Mouse (Mus musculus): ENCODE results near the gene Gm45208. TPM values are rescaled to one million over a fixed set of nuclear protein-coding genes. Genes with fewer than 3 reads are reported as not detected.

Gm45208 gene
- total and polyA plus RNA-seq, 3 experiments = 0.44 to 1.1 TPM; not detected in 1

- H3K9me3 ChIP-seq (replicated peaks) = no peaks in the 10 kb centered on the region
- TF ChIP-seq CTCF (IDR thresholded peaks at IDR 0.05; ENCODE audit: low read depth, low read length) = peak; percentile 23; the same call in 1 of the 2 replicates
- no peak for TF ChIP-seq POLR2AphosphoS5 (IDR thresholded peaks at IDR 0.05; ENCODE audit: insufficient replicate concordance, low read depth, low read length)
- H3K4me3 ChIP-seq (ENCODE audit: low read depth, low read length) = peak overlapping the region; percentile 66
- DNase-seq (ENCODE audit: low spot score) (peak; percentile 45), ATAC-seq (ENCODE audit: extremely low read depth, insufficient number of reproducible peaks, low FRiP score, poor library complexity, severe bottlenecking) (peak; percentile 49)
- no peaks in the 10 kb centered on the region for H3K27me3 ChIP-seq (ENCODE audit: insufficient read depth, low read length)
- H3K36me3 ChIP-seq (replicated peaks) = peaks cover 33% of the 10 kb centered on the region
- H3K4me1 ChIP-seq (ENCODE audit: insufficient read depth, low read depth, low read length) = peaks cover 20% of the 10 kb centered on the region
These were observed 11.6 kb downstream of the Gm45208 start for GRCm38 (mm10) chrX:7733571-7734156.

GRCm38 (mm10) chrX:7739336-7740081, 17.5 kb downstream of the Gm45208 start:
- ATAC-seq (ENCODE audit: extremely low read depth, insufficient number of reproducible peaks, low FRiP score, poor library complexity, severe bottlenecking) (no peak), DNase-seq (ENCODE audit: low spot score) (no peak)
- Histone ChIP-seq H3K4me3 (ENCODE audit: low read depth, low read length) (no peak overlapping the region), H3K36me3 (replicated peaks) (peaks cover 33% of the 10 kb centered on the region), H3K27me3 (ENCODE audit: insufficient read depth, low read length) (no peaks in the 10 kb centered on the region), H3K9me3 (replicated peaks) (no peaks in the 10 kb centered on the region), H3K4me1 (ENCODE audit: insufficient read depth, low read depth, low read length) (0 out of 2 replicates have a peak, but pooled peaks cover 2% of the 10 kb centered on the region)
- TF ChIP-seq CTCF (IDR thresholded peaks at IDR 0.05; ENCODE audit: low read depth, low read length) (no peak), TAL1 (conservative IDR thresholded peaks at IDR 0.05; ENCODE audit: low read depth, low read length) (no peak), POLR2AphosphoS5 (IDR thresholded peaks at IDR 0.05; ENCODE audit: insufficient replicate concordance, low read depth, low read length) (no peak), GATA1 (IDR thresholded peaks at IDR 0.05; ENCODE audit: borderline replicate concordance, low read length) (no peak)

- peaks cover 28% of the 10 kb centered on the region for H3K36me3 ChIP-seq (replicated peaks)
- no peak for ATAC-seq (ENCODE audit: extremely low read depth, insufficient number of reproducible peaks, low FRiP score, poor library complexity, severe bottlenecking)
- H3K4me1 ChIP-seq (ENCODE audit: insufficient read depth, low read depth, low read length) = no peaks in the 10 kb centered on the region
These were observed 18.2 kb downstream of the Gm45208 start for GRCm38 (mm10) chrX:7740082-7740819.

GRCm38 (mm10) chrX:7741103-7741502, 19.1 kb downstream of the Gm45208 start:
- H3K4me1 ChIP-seq (ENCODE audit: insufficient read depth, low read depth, low read length) = no peaks in the 10 kb centered on the region

More at GRCm38 (mm10) chrX:7740082-7740819, 18.2 kb downstream of the Gm45208 start:
- no peaks in the 10 kb centered on the region for H3K9me3 ChIP-seq (replicated peaks)
- no peak for DNase-seq (ENCODE audit: low spot score)
- no peak overlapping the region for H3K4me3 ChIP-seq (ENCODE audit: low read depth, low read length)
- H3K27me3 ChIP-seq (ENCODE audit: insufficient read depth, low read length) = no peaks in the 10 kb centered on the region
- TF ChIP-seq GATA2 (IDR thresholded peaks at IDR 0.05; ENCODE audit: borderline replicate concordance, low read depth, low read length) (no peak), TAL1 (conservative IDR thresholded peaks at IDR 0.05; ENCODE audit: low read depth, low read length) (no peak), CTCF (IDR thresholded peaks at IDR 0.05; ENCODE audit: low read depth, low read length) (no peak), POLR2AphosphoS5 (IDR thresholded peaks at IDR 0.05; ENCODE audit: insufficient replicate concordance, low read depth, low read length) (no peak), GATA1 (IDR thresholded peaks at IDR 0.05; ENCODE audit: borderline replicate concordance, low read length) (no peak)

GRCm38 (mm10) chrX:7743470-7743869, 21.4 kb downstream of the Gm45208 start:
- no peak for ATAC-seq (ENCODE audit: extremely low read depth, insufficient number of reproducible peaks, low FRiP score, poor library complexity, severe bottlenecking)
- TF ChIP-seq POLR2AphosphoS5 (IDR thresholded peaks at IDR 0.05; ENCODE audit: insufficient replicate concordance, low read depth, low read length) = no peak
- 0 out of 2 replicates have a peak, but pooled peaks have one; percentile 12 for TF ChIP-seq CTCF (IDR thresholded peaks at IDR 0.05; ENCODE audit: low read depth, low read length)
- TF ChIP-seq GATA1 (IDR thresholded peaks at IDR 0.05; ENCODE audit: borderline replicate concordance, low read length) = no peak
- TF ChIP-seq GATA2 (IDR thresholded peaks at IDR 0.05; ENCODE audit: borderline replicate concordance, low read depth, low read length) = no peak
- Histone ChIP-seq H3K9me3 (replicated peaks) (no peaks in the 10 kb centered on the region), H3K4me1 (ENCODE audit: insufficient read depth, low read depth, low read length) (no peaks in the 10 kb centered on the region), H3K4me3 (ENCODE audit: low read depth, low read length) (no peak overlapping the region), H3K27me3 (ENCODE audit: insufficient read depth, low read length) (no peaks in the 10 kb centered on the region), H3K36me3 (replicated peaks) (no peaks in the 10 kb centered on the region)
- DNase-seq (ENCODE audit: low spot score) = no peak

More at GRCm38 (mm10) chrX:7741103-7741502, 19.1 kb downstream of the Gm45208 start:
- H3K36me3 ChIP-seq (replicated peaks) = peaks cover 21% of the 10 kb centered on the region
- ATAC-seq (ENCODE audit: extremely low read depth, insufficient number of reproducible peaks, low FRiP score, poor library complexity, severe bottlenecking) (no peak), DNase-seq (ENCODE audit: low spot score) (no peak)
- no peaks in the 10 kb centered on the region for H3K27me3 ChIP-seq (ENCODE audit: insufficient read depth, low read length)
- no peak overlapping the region for H3K4me3 ChIP-seq (ENCODE audit: low read depth, low read length)
- TF ChIP-seq TAL1 (conservative IDR thresholded peaks at IDR 0.05; ENCODE audit: low read depth, low read length) (no peak), CTCF (IDR thresholded peaks at IDR 0.05; ENCODE audit: low read depth, low read length) (no peak), POLR2AphosphoS5 (IDR thresholded peaks at IDR 0.05; ENCODE audit: insufficient replicate concordance, low read depth, low read length) (no peak), GATA1 (IDR thresholded peaks at IDR 0.05; ENCODE audit: borderline replicate concordance, low read length) (no peak), GATA2 (IDR thresholded peaks at IDR 0.05; ENCODE audit: borderline replicate concordance, low read depth, low read length) (no peak)
- no peaks in the 10 kb centered on the region for H3K9me3 ChIP-seq (replicated peaks)

GRCm38 (mm10) chrX:7744940-7745339, 22.9 kb downstream of the Gm45208 start:
- TF ChIP-seq CTCF (IDR thresholded peaks at IDR 0.05; ENCODE audit: low read depth, low read length) (no peak), TAL1 (conservative IDR thresholded peaks at IDR 0.05; ENCODE audit: low read depth, low read length) (no peak), GATA2 (IDR thresholded peaks at IDR 0.05; ENCODE audit: borderline replicate concordance, low read depth, low read length) (no peak), POLR2AphosphoS5 (IDR thresholded peaks at IDR 0.05; ENCODE audit: insufficient replicate concordance, low read depth, low read length) (no peak), GATA1 (IDR thresholded peaks at IDR 0.05; ENCODE audit: borderline replicate concordance, low read length) (no peak)

More at GRCm38 (mm10) chrX:7744940-7745339, 22.9 kb downstream of the Gm45208 start:
- Histone ChIP-seq H3K9me3 (replicated peaks) (no peaks in the 10 kb centered on the region), H3K4me3 (ENCODE audit: low read depth, low read length) (no peak overlapping the region), H3K36me3 (replicated peaks) (no peaks in the 10 kb centered on the region), H3K27me3 (ENCODE audit: insufficient read depth, low read length) (no peaks in the 10 kb centered on the region), H3K4me1 (ENCODE audit: insufficient read depth, low read depth, low read length) (no peaks in the 10 kb centered on the region)
- DNase-seq (ENCODE audit: low spot score) (no peak), ATAC-seq (ENCODE audit: extremely low read depth, insufficient number of reproducible peaks, low FRiP score, poor library complexity, severe bottlenecking) (no peak)

All from G1E (cell line).